Mouse (Mus musculus) liver, adult 2 months (tissue): ENCODE data around the gene Nim1k. TPM values are rescaled to one million over a fixed set of nuclear protein-coding genes. Genes with fewer than 3 reads are reported as not detected.

Source experiments
- DNase-seq: peaks from one replicate; pipeline ENCODE4 v3.0.0-alpha.2; 2011; ENCODE audit warnings: low read depth, low spot score; ENCODE audit errors: extremely low read depth
- H3K27ac ChIP-seq: fragments of 200-500 bp; replicated peaks from 2 replicates; pipeline ENCODE4 v1.5.1; 2012; ENCODE audit warnings: low read depth, mild to moderate bottlenecking, control low read depth, inconsistent platforms, low read length; ENCODE audit not compliant: insufficient read depth
- H3K27me3 ChIP-seq: fragments of 200-500 bp; 2 replicates; pipeline ENCODE4 v1.6.1; 2012; ENCODE audit warnings: mild to moderate bottlenecking, moderate library complexity, low read length, inconsistent platforms; ENCODE audit not compliant: control insufficient read depth, insufficient read depth
- H3K36me3 ChIP-seq: fragments of 200-500 bp; 2 replicates; pipeline ENCODE4 v1.6.1; 2012; ENCODE audit warnings: low read length, inconsistent platforms; ENCODE audit not compliant: control insufficient read depth, insufficient read depth
- H3K4me1 ChIP-seq: fragments of 200-500 bp; 2 replicates; pipeline ENCODE4 v1.6.1; 2011; ENCODE audit warnings: low read length; ENCODE audit not compliant: control insufficient read depth, insufficient read depth
- H3K4me3 ChIP-seq: fragments of 200-500 bp; 2 replicates; pipeline ENCODE4 v1.5.1; 2011; ENCODE audit warnings: low read depth, mild to moderate bottlenecking, control low read depth, low read length, moderate library complexity; ENCODE audit not compliant: insufficient read depth
- H3K79me2 ChIP-seq: fragments of 200-500 bp; 2 replicates; pipeline ENCODE4 v1.6.1; 2012; ENCODE audit warnings: inconsistent platforms, mild to moderate bottlenecking, low read length, moderate library complexity; ENCODE audit not compliant: control insufficient read depth, insufficient read depth
- H3K9ac ChIP-seq: fragments of 200-500 bp; 2 replicates; pipeline ENCODE4 v1.6.1; 2012; ENCODE audit warnings: low read depth, mild to moderate bottlenecking, control low read depth, inconsistent platforms, low read length
- CTCF ChIP-seq: fragments of 200-500 bp; IDR thresholded peaks from 2 replicates; pipeline ENCODE4 v1.5.1; 2011; ENCODE audit warnings: low read depth, low read length, control low read depth
- POLR2A ChIP-seq: fragments of 200-500 bp; IDR thresholded peaks from 2 replicates; pipeline ENCODE4 v1.6.1; 2011; ENCODE audit warnings: low read length, control low read depth; ENCODE audit not compliant: insufficient read depth; ENCODE audit errors: extremely low read depth
- WGBS: fragments of 180-500 bp; shearing (Covaris S2); methylation state at CpG from one replicate; pipeline ENCODE4 v1.1.7; 2018; 5-methylcytosine and 5-hydroxymethylcytosine counted together
- polyA plus RNA-seq: library from polyadenylated mRNA; depleted of rRNA; stranded (reverse); fragments of >200 nt; gene quantifications from 2 replicates; pipeline ENCODE4 v1.2.3, GENCODE M21; 2012; rRNA removed
- total RNA-seq: library from RNA; depleted of rRNA; stranded (reverse); fragments of >200 nt; gene quantifications from 2 replicates; pipeline ENCODE4 v1.2.3, GENCODE M21; 2014; rRNA removed

The Nim1k gene
- total RNA-seq, result 1.1 and 1.3 TPM in 2 replicates
- 0.81 and 0.90 TPM in 2 replicates for polyA plus RNA-seq

- peak within 1 kb of the TSS; percentile 67 for H3K4me3 ChIP-seq
- peak within 1 kb of the TSS; percentile 75 for H3K9ac ChIP-seq
- H3K4me1 ChIP-seq, result no peaks in the 10 kb centered on the region; the same call in 1 of the 2 replicates
- H3K27me3 ChIP-seq, result no peaks in the 10 kb centered on the region
- H3K79me2 ChIP-seq, result no peaks in the 10 kb centered on the region
- peak within 1 kb of the TSS; percentile 72 for H3K27ac ChIP-seq
- DNase-seq, result peak; percentile 88
- WGBS, result 3% methylated on average over 43 of the region's 43 CpGs
- peaks cover under 1% of the 10 kb centered on the region; the same call in 1 of the 2 replicates for H3K36me3 ChIP-seq
- TF ChIP-seq POLR2A (peak; percentile 82), CTCF (0 out of 2 replicates have a peak, but pooled peaks have one; percentile 3)
Measured at GRCm38 (mm10) chr13:119755681-119756471, at the start of gene Nim1k. TSS of gene Nim1k (minus strand) at chr13:119755882.

GRCm38 (mm10) chr13:119797656-119798055, 42.0 kb upstream of the Nim1k start:
- no peak overlapping the region for H3K4me3 ChIP-seq
- no peak overlapping the region for H3K27ac ChIP-seq
- no peaks in the 10 kb centered on the region for H3K79me2 ChIP-seq
- TF ChIP-seq POLR2A (no peak), CTCF (no peak)
- 46% methylated on average over 4 of the region's 4 CpGs for whole genome bisulfite sequencing
- no peaks in the 10 kb centered on the region for H3K36me3 ChIP-seq
- no peak overlapping the region for H3K9ac ChIP-seq
- no peaks in the 10 kb centered on the region for H3K4me1 ChIP-seq
- no peaks in the 10 kb centered on the region for H3K27me3 ChIP-seq
- DNase-seq, result no peak

GRCm38 (mm10) chr13:119792791-119793404, 37.2 kb upstream of the Nim1k start:
- no peak overlapping the region for H3K27ac ChIP-seq
- H3K36me3 ChIP-seq, result peaks cover 4% of the 10 kb centered on the region
- H3K9ac ChIP-seq, result no peak overlapping the region
- H3K4me1 ChIP-seq, result peaks cover 7% of the 10 kb centered on the region
- H3K27me3 ChIP-seq, result no peaks in the 10 kb centered on the region
- TF ChIP-seq CTCF (no peak), POLR2A (no peak)
- H3K79me2 ChIP-seq, result no peaks in the 10 kb centered on the region
- DNase-seq, result no peak
- no peak overlapping the region for H3K4me3 ChIP-seq
- 78% methylated on average over 5 of the region's 5 CpGs for WGBS

- DNase-seq, result peak; percentile 50
- Histone ChIP-seq H3K27ac (peak overlapping the region; percentile 87), H3K4me3 (peak overlapping the region; percentile 88), H3K36me3 (peaks cover 7% of the 10 kb centered on the region), H3K4me1 (peaks cover 7% of the 10 kb centered on the region), H3K9ac (peak overlapping the region; percentile 96), H3K27me3 (no peaks in the 10 kb centered on the region), H3K79me2 (no peaks in the 10 kb centered on the region)
- WGBS, result 3% methylated on average over 18 of the region's 18 CpGs
- no peak for TF ChIP-seq CTCF
- TF ChIP-seq POLR2A, result no peak
Measured at GRCm38 (mm10) chr13:119791580-119792135, 36.0 kb upstream of the Nim1k start.

GRCm38 (mm10) chr13:119790761-119791579, 35.3 kb upstream of the Nim1k start, which contains the start of gene Zfp131:
TSS of gene Zfp131 (minus strand) at chr13:119790889.
- DNase-seq, result peak; percentile 81
- Histone ChIP-seq H3K9ac (peak within 1 kb of the TSS; percentile 96), H3K4me1 (peaks cover 7% of the 10 kb centered on the region), H3K36me3 (peaks cover 10% of the 10 kb centered on the region), H3K4me3 (peak within 1 kb of the TSS; percentile 88), H3K27me3 (no peaks in the 10 kb centered on the region), H3K27ac (peak within 1 kb of the TSS; percentile 93), H3K79me2 (no peaks in the 10 kb centered on the region)
- under 1% methylated on average over 79 of the region's 86 CpGs for WGBS
- TF ChIP-seq CTCF, result no peak
- peak; percentile 85; the same call in 1 of the 2 replicates for TF ChIP-seq POLR2A
